Mouse (Mus musculus) heart, postnatal 0 days (tissue): ENCODE measurements around the gene Rpl6. TPM values are rescaled to one million over a fixed set of nuclear protein-coding genes. Genes with fewer than 3 reads are reported as not detected.
A peak's percentile ranks its signal among the peaks of the same experiment; 100 is the strongest.
"Not testable (repeated sequence)": the region's sequence is repeated elsewhere in the genome, so short reads cannot be mapped to it uniquely, and the experiment has no call there.

Experiments
- ATAC-seq: fragments of 200-750 bp; cut with Nextera tagmentation; 2 replicates; pipeline ENCODE4 v1.8.0; 2017; ENCODE audit warnings: low read depth, moderate number of reproducible peaks, moderate library complexity; ENCODE audit not compliant: insufficient read depth
- DNase-seq: peaks from one replicate; pipeline ENCODE4 v3.0.0-alpha.2; 2016; ENCODE audit warnings: low spot score
- H3K27ac ChIP-seq: fragments of 300-500 bp; sonication (generic); 2 replicates; pipeline ENCODE4 v1.5.1; 2014; ENCODE audit warnings: low read depth, mild to moderate bottlenecking
- H3K27me3 ChIP-seq: fragments of 300-500 bp; sonication (generic); 2 replicates; pipeline ENCODE4 v1.6.1; 2014; ENCODE audit warnings: low read length, mixed read lengths; ENCODE audit not compliant: control insufficient read depth, insufficient read depth
- H3K36me3 ChIP-seq: fragments of 300-500 bp; sonication (generic); replicated peaks from 2 replicates; pipeline ENCODE4 v1.6.1; 2014; ENCODE audit warnings: low read length, mixed read lengths; ENCODE audit not compliant: control insufficient read depth, insufficient read depth
- H3K4me1 ChIP-seq: fragments of 300-500 bp; sonication (generic); 2 replicates; pipeline ENCODE4 v1.6.1; 2014; ENCODE audit warnings: antibody characterized with exemption; ENCODE audit not compliant: control insufficient read depth, insufficient read depth
- H3K4me2 ChIP-seq: fragments of 300-500 bp; sonication (generic); 2 replicates; pipeline ENCODE4 v1.6.1; 2014; ENCODE audit warnings: low read depth, mild to moderate bottlenecking, low read length, moderate library complexity
- H3K4me3 ChIP-seq: fragments of 300-500 bp; sonication (generic); 2 replicates; pipeline ENCODE4 v1.5.1; 2014; ENCODE audit warnings: low read depth, low read length
- H3K9ac ChIP-seq: fragments of 300-500 bp; sonication (generic); replicated peaks from 2 replicates; pipeline ENCODE4 v1.6.1; 2014; ENCODE audit warnings: low read depth, low read length, mixed read lengths
- H3K9me3 ChIP-seq: fragments of 300-500 bp; sonication (generic); replicated peaks from 2 replicates; pipeline ENCODE4 v1.6.1; 2016; ENCODE audit warnings: low read length; ENCODE audit not compliant: control insufficient read depth
- CTCF ChIP-seq: IDR thresholded peaks from 2 replicates; pipeline ENCODE4 v1.5.1; 2016; ENCODE audit warnings: antibody characterized with exemption, control low read depth, low read depth
- EP300 ChIP-seq: IDR thresholded peaks from 2 replicates; pipeline ENCODE4 v1.6.1; 2016; ENCODE audit warnings: antibody characterized with exemption, low read depth
- WGBS: fragments of 180-500 bp; shearing (Covaris S2); extraction: QIAGEN DNeasy Blood & Tissue Kit; methylation state at CpG from one replicate; pipeline ENCODE4 v1.1.7; 2014; 5-methylcytosine and 5-hydroxymethylcytosine counted together
- polyA plus RNA-seq: library from polyadenylated mRNA; unstranded; fragments of >200 nt; fragmentation: Nextera tagmentation; extraction: Ambion mirVana; gene quantifications from 2 replicates; pipeline ENCODE4 v1.2.1, GENCODE M21; 2015
- total RNA-seq: library from RNA; depleted of rRNA; stranded (reverse); fragments of >200 nt; gene quantifications from 2 replicates; pipeline ENCODE4 v1.2.3, GENCODE M21; 2014; ENCODE audit warnings: low replicate concordance

Gene Rpl6
- total and polyA plus RNA-seq, 2 experiments from 2014 or later, result 287 to 482 TPM

DNA sequence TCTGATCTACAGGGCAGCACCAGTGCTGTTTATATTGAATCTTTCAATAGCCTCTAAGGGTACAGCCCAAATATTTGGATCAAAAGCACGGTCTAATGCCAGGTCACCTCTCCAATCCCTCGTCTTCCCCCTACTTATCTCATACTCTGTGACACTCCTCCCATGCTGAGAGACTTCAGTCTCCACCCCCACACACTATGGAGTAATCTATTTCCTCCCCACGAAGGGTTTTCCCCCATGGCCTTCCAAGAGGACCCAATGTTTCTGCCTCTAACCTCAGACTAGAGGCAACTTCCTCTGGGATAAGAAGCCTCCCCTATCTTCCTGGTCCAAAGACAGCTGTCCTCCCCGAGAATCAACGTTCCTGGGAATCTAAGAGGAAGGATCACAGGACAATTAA, 7.5 kb upstream of the Rpl6 start:
- no peak overlapping the region for H3K27ac ChIP-seq
- TF ChIP-seq EP300 (no peak), CTCF (no peak)
- H3K9me3 ChIP-seq, result no peaks in the 10 kb centered on the region
- DNase-seq, result no peak
- 30% methylated on average over 5 of the region's 5 CpGs for WGBS
- H3K27me3 ChIP-seq, result no peaks in the 10 kb centered on the region
- ATAC-seq, result no peak
- H3K36me3 ChIP-seq, result no peaks in the 10 kb centered on the region
- no peaks in the 10 kb centered on the region for H3K4me1 ChIP-seq
- no peak overlapping the region for H3K9ac ChIP-seq
- no peak overlapping the region for H3K4me3 ChIP-seq
- H3K4me2 ChIP-seq, result no peak overlapping the region

DNA sequence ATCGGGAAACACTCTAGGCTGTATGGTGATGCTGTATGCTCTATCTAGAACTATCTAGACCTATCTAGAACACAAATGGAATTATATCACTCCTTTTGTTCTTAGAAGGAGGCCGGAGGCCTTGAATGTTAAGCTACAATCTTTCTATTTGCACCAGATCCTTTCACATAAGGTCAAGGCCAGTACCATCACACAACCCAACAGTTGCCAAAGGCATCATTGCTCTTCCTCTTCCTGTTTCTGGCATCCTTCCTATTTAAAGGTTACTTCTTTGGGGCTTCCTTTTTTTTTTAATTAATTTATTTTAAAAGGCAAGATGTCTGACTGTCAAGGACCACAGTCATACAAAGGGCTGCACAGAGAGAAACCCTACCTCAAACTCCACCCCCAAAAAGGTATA, 6.9 kb upstream of the Rpl6 start:
- Histone ChIP-seq H3K9ac (no peak overlapping the region), H3K36me3 (no peaks in the 10 kb centered on the region), H3K4me1 (no peaks in the 10 kb centered on the region), H3K9me3 (no peaks in the 10 kb centered on the region), H3K27me3 (no peaks in the 10 kb centered on the region), H3K27ac (no peak overlapping the region), H3K4me2 (no peak overlapping the region), H3K4me3 (no peak overlapping the region)
- WGBS, result 59% methylated on average over 2 of the region's 2 CpGs
- no peak for TF ChIP-seq CTCF
- TF ChIP-seq EP300, result no peak
- DNase-seq (no peak), ATAC-seq (no peak)

DNA sequence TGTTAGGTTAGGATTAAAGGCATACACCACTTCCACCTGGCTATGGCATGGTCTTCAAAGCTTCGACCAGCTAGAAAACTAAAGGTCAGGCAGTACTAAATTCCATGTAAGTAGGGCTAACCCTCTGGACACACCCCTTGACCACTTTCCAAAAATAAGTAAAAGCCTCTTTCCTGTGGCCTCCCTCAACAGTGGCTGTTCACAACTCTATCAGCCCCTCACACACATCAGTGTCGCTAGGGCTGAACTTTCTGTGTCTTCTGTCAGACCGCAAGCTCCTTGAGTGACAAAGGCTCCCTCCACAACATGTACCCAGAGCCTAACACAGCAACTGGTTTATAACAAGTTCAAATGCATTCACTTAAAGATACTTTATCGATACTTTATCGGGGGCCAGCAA, 5.9 kb upstream of the Rpl6 start:
- no peak for TF ChIP-seq EP300
- TF ChIP-seq CTCF, result no peak
- no peak for ATAC-seq
- no peaks in the 10 kb centered on the region for H3K4me1 ChIP-seq

DNA sequence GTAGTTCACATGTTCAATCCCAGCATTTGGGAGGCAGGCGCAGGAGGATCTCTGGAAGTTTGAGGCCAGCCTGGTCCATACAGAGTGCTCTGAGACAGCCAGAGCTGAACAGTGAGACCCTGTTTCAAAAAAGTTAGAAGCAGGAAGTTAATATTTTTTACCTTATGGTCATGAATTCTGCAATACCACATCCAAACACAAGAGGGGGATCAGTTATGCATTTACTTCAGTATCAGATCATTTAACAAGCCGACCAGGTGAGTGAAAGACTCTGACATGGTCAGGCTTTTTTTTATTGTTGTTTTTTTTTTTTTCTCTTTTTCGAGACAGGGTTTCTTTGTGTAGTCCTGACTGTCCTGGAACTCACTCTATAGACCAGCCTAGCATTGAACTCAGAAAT, 2.5 kb upstream of the Rpl6 start:
- Histone ChIP-seq H3K36me3 (peaks cover 11% of the 10 kb centered on the region), H3K27me3 (no peaks in the 10 kb centered on the region), H3K4me1 (0 out of 2 replicates have a peak, but pooled peaks cover 10% of the 10 kb centered on the region), H3K9me3 (no peaks in the 10 kb centered on the region), H3K9ac (no peak overlapping the region), H3K4me3 (no peak overlapping the region), H3K4me2 (no peak overlapping the region), H3K27ac (no peak overlapping the region)
- WGBS, result 44% methylated on average over 3 of the region's 3 CpGs
- DNase-seq (no peak), ATAC-seq (no peak)
- TF ChIP-seq CTCF, result peak; percentile 42
- no peak for TF ChIP-seq EP300

More for the DNA sequence above, 5.9 kb upstream of the Rpl6 start:
- Histone ChIP-seq H3K27ac (no peak overlapping the region), H3K27me3 (no peaks in the 10 kb centered on the region), H3K4me2 (no peak overlapping the region), H3K9ac (no peak overlapping the region), H3K9me3 (no peaks in the 10 kb centered on the region), H3K4me3 (no peak overlapping the region), H3K36me3 (no peaks in the 10 kb centered on the region)
- DNase-seq, result no peak
- WGBS, result 69% methylated on average over 5 of the region's 5 CpGs

DNA sequence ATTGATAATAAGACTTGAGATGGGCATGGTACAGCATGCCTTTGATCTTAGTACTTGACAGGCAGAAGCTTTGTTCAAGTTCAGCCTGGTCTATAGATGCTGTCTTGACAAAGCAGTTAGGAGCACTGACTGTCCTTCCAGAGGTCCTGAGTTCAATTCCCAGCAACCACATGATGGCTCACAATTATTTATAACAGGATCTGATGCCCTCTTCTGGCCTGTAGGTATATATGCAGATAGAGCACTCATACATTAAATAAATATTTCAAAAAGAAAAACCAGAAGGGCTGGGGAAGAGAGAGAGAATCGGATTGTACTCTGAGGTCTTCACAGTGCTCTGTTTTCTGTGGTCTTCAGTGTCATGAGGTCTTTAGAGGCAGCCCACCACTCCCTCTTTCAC, 1.8 kb upstream of the Rpl6 start:
- TF ChIP-seq EP300 (no peak), CTCF (no peak)
- Histone ChIP-seq H3K9ac (no peak overlapping the region), H3K4me3 (no peak overlapping the region), H3K9me3 (no peaks in the 10 kb centered on the region), H3K4me1 (0 out of 2 replicates have a peak, but pooled peaks cover 10% of the 10 kb centered on the region), H3K27ac (no peak overlapping the region), H3K4me2 (no peak overlapping the region), H3K36me3 (peaks cover 18% of the 10 kb centered on the region), H3K27me3 (no peaks in the 10 kb centered on the region)
- WGBS, result 91% methylated on average over 1 of the region's 1 CpGs
- ATAC-seq (no peak), DNase-seq (no peak)

DNA sequence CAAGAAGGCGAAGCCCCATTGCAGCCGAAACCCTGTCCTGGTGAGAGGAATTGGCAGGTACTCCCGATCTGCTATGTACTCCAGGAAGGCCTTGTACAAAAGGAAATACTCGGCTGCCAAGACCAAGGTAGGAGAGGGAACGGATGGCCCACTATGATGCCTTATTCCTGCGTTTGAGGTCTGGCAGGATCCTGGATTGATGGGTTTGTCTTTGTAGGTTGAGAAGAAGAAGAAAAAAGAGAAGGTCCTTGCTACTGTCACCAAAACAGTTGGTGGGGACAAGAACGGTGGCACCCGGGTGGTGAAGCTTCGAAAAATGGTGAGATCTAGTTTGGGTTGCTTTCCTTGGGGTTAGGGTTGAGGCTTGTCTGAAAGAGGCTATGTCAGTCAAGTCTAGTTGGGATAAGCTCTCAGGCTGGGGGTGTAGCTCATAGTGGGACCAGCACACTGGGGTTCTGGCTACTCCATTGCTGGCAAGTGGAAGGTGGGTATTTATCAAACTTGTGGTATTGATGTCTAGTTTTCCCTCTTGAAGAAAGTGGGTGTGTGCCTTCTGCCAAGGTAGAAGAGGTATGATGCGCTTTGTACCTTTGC, 1.4 kb downstream of the Rpl6 start:
- WGBS, result 68% methylated on average over 8 of the region's 10 CpGs
- not testable (repeated sequence) for H3K27me3 ChIP-seq, H3K9me3 ChIP-seq, ATAC-seq, H3K27ac ChIP-seq, H3K4me1 ChIP-seq, DNase-seq
- peak overlapping the region; percentile 67 for H3K4me2 ChIP-seq
- H3K4me3 ChIP-seq, result peak overlapping the region; percentile 91
- peak overlapping the region; percentile 96 for H3K9ac ChIP-seq
- H3K36me3 ChIP-seq, result peaks cover 50% of the 10 kb centered on the region
